Mouse (Mus musculus): Measurements from ENCODE around the gene Hid1.

Gene Hid1

DNA sequence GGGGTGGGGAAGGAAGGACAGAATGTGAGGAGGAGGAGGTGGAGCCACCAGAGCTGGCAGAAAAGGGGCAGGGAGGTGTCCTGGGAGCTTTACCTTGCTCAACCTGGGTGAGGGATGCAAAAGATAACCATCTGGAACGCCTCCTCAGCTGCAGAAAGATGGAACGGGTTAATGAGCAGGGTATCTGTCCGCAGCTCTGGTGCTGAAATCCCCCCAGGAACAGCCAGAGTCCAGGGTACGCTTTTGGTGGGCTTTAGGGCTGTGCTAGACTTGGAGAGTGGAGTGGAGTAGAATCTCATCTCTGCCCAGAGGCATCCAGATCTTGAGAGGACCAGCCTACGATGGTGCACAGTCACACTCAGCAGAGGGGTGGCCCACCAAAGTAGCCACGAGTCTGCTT, 31.4 kb downstream of the Hid1 start:
- peak; percentile 57 for DNase-seq (ENCODE audit: low read depth, low spot score)

DNA sequence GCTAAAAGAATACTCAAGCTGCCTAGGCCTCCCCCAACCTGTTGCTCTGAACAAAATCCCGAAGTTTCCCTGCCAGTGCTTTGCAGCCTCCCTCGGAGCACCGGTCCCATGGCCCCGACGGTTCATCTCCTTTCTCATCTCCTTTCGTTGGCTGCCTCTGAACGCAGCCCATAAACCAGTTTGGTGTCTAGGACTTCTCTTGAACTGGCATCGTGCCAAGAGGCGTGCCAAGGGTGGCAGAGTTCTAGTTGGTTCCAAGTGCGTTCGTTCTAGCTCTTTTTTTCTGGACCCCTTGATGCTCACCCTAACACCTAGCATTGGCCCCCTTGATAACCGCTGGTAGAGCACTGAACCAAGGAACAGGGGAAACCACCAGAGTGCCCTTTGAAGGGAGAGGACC, 32.3 kb downstream of the Hid1 start:
- no peak for DNase-seq (ENCODE audit: low read depth, low spot score)

DNA sequence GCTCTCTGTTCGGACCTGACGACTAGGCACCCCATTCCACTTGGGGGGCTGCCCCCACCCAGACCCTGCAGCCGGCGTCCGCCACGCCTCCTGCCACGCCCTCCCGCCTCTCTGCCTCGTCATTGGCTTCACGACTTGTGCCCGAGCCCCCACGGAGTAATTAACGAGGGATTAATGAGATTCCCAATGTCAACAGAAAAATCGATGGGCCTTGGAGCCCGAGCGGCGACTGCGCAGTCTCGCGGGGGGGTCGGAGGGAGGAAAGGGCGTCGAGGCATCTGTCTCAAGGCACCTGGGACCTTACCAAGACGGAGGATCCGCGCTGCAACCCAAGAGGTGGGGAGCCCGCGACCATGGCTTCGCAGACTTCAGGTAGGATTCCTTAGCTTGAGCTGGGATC, 33.0 kb downstream of the Hid1 start, which contains the start of gene Otop3:
Gene Otop3 (plus strand): TSS at position 201 of the 400 bp plus-strand sequence.
- no peak for DNase-seq (ENCODE audit: low read depth, low spot score)

DNA sequence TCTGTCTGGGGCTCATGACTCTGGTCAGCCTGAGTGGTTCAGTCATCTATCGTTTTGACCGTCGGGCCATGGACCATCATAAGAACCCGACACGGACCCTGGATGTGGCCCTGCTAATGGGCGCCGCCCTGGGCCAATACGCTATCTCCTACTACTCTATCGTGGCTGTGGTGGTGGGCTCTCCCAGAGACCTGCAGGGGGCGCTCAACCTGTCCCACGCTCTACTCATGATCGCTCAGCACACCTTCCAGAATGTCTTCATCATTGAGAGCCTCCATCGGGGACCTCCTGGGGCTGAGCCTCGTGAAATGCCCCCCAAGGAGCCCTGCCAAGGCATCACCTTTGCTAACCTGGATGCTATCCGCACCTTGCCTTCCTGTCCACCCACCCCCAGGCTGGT, 38.2 kb downstream of the Hid1 start:
- no peak for DNase-seq (ENCODE audit: low read depth, low spot score)

DNA sequence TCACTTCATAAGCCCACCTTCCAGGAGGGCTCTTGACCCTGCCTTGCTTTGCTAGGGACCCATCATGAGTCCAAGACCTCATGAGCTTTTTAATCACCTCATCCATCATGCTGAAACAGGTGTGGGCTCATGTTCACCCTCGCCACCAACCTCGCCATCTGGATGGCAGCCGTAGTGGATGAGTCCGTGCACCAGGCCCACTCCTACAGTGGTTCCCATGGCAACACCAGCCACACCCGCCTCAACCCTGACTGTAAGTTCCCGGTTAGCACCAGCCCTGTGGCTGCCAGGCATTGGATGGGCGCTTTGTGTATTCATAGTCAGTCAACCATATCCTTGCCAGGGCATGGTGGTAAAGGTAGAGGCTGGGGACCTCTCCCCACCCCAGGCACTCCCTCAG, 40.8 kb downstream of the Hid1 start:
- peak; percentile 24 for DNase-seq (ENCODE audit: low read depth, low spot score)

DNA sequence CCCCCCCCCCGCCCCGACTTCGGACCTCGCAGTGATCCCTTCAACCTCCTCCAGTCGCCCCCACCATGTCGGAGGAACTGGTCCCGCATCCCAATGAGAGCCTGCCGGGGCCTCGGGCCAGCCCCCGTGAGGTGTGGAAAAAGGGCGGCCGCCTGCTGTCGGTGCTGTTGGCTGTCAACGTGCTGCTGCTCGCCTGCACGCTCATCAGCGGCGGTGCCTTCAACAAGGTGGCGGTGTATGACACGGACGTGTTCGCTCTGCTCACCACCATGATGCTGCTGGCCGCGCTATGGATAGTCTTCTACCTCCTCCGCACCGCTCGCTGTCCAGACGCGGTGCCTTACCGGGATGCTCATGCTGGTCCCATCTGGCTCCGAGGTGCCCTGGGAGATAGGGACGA, 44.2 kb downstream of the Hid1 start:
- DNase-seq (ENCODE audit: low read depth, low spot score), result no peak

DNA sequence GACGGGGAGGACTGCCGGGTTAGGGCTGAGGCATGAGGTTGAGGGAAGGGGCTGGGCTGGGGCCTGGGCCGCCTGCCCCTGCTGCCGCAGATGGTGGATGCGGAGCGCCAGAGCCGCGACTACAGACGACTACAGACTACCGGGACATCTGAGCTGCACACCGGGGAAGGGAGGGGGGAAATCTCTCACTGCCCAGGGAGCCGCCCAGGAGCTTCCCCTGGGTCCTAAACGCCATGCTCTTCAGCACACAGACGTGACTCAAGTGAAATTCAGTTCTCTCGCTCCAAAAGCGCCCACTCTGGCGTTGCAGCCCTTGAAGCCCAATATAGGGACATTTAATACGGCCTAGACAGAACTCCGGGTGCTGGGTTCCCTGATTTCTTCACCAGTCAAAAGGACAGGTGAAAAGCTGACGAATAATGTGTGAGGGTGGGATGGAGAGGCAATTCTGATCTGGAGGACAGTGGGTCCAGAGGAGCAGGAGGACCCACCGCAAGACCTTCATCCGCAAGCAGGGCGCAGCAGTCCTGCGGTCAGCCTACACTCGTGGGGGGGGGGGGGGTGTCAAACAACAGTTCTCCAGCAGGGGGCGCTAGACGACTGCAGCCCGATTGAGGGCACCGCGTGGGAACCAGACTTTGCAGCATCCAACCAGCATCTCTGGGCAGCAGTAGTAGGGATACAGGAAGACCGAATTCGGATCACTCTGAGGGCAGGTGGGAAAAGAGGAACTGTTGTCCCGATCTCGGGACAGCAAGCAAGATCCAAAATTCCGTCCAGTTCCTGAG, 45.5 kb downstream of the Hid1 start, which contains the start of gene Ush1g:
Gene Ush1g (minus strand): TSS at position 136 of the 788 bp plus-strand sequence.
- DNase-seq (ENCODE audit: low read depth, low spot score), result peak; percentile 78

DNA sequence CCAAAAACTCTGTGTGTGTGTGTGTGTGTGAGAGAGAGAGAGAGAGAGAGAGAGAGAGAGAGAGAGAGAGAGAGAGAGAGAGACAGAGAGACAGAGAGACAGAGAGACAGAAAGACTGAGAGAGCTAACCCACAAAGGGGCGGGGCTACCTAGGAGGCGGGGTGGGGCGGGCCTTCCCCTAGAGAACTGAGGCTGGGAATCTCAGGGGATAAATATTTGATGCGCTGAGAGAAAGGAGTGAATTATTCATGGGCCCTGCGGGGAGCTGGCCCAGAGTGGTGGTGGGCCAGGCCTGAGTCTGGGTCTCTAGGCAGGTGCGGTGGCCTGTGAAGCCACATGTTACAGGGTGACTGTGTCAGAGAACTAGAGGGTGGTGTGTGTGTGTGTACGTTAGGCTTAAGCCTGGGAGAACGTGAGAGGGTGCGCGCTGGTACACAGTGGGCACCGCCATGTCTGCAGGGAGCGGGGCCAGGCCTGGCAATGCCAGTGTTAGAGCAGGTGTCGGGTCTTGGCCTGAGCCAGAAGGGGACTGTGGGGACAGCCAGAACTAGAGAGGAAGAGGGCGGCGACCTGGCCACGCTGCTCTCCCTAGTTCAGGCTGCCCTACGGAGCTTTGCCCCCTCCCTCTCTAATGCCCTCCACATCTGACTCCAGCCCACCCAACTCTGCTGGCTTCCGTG, 47.7 kb downstream of the Hid1 start:
- DNase-seq (ENCODE audit: low read depth, low spot score), result no peak

DNA sequence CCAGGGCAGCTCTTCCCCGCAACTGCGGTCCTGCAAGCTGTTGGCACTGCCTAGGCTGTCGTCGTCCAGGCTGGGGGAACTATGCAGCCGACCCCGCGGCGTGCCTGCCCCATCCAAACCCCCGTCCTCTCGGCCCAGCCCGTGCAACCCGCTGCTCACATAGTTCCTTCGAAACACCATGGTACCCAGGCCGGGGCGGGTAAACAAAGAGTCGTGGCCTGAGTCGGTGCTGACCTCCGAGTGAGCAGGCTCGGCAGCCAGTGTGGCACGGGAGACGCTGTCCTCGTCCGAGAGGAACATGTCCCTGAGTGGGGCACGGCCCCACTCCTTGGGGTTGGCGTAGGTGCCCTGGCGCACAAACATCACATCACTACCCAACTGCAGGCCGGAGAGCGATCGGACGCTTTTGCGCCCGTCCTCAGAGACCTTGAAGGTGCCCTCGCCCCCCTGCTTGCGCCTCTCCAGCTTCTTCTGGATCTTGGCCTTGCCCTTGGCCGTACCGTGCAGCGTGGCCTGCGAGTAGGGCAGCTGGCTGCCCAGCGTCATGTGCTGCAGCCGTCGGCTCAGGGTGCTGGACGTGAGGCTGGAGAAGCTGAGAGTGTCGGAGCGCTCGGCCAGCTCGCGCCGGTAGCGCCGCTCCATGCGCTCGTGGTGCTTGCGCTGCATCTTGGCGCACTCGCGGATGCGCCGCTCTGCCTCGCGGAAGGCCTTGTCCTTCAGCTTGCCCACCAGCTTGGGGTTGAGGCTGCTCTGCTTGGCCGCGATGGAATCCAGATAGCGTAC, 49.1 kb downstream of the Hid1 start:
- no peak for DNase-seq (ENCODE audit: low read depth, low spot score)

DNA sequence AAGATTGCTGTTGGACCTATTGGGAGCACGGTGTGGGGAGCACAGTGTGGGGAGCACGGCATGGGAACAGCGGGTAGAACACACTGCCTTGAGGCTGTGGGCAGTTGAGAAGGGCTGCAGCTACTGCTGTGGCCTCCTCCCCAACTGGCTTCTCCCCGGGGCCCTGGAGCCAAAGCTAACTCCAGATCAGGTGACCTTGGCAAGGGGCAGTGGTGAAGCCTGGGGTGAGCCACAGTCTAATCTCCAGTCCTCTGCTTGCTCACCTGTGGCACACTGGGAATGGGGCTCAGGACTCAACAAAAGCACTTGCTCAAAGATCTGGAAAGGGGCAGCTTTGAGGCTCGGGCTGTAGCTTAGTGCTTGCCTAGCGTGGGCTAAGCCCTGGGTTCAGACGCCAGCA, 50.4 kb downstream of the Hid1 start:
- no peak for DNase-seq (ENCODE audit: low read depth, low spot score)

DNA sequence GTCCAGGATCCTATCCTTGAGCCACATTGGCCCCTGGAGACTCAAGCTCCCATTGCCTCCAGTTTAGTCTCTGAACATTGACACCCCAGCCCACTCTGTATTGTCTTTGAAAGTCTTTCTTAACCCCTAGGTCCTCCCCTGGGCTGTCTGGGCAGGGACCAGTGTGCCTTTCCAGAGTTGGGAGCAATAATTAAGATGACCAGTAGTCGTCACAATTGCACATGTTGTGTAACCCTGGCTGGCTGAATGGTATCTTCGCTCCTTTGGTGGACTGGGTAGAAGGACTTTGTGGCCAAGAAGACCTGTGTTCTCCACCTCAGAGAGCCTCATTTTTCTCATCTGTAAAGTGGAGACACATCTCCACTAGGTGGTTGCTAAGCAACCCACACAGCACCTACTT, 53.3 kb downstream of the Hid1 start:
- DNase-seq (ENCODE audit: low read depth, low spot score), result no peak

DNA sequence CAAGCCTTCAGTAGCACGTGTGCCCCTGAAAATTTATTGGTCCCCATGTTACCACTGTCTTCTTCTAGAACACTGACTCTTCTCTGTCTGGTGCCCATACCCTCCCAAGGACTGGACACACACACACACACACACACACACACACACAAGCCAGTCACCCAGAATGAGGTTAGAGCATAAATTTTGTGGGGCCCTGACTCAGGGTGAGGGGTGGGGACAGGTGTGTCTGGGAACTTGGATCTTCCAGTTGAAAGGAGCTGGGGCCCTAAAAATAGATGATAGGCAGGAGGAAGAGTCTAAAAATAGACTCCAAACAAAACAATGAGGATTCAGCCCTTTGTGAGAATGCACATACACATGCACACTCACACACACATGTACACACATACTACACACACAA, 58.8 kb downstream of the Hid1 start:
- DNase-seq (ENCODE audit: low read depth, low spot score), result no peak

DNA sequence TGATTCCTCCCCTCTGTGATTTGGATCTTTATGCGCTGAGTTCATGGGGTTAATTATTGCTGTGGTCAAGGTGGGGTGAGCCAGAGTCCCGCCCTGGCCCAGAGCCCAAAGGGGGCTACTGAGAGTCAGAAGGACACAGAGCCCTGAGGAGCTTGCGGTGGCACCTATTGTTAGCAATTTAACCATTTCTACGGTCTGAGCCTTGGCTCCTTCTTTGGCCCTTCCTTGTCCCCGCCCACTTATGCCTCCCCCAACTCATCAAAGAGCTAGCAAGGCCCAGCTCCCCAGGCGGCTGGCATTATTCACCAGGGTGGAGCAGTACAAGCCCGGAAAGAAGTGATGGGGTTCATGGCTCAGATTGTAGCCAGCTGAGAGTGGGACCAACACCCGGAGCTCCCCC, 60.7 kb downstream of the Hid1 start, which contains the start of gene Otop2:
Gene Otop2 (plus strand): TSS at position 301 of the 400 bp plus-strand sequence.
- DNase-seq (ENCODE audit: low read depth, low spot score), result no peak

DNA sequence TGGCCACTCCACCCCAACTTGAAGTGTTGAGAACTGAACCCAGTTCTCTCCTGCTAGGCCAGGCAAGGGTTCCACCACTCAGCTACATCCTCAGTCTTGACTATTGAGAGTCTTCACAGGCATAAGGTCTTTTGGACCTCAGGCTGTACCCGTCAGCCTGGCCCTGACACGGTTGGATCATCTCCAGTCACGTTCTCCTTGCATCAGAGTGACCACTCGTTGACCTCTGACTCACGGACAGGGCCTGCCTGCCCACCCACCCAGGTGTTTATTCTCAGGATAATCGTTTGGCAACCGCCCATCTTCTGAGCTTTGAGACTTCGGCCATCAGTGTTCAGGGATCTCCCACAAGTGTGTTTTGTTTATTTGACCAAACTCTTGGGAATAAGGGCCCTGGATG, 64.4 kb downstream of the Hid1 start:
- DNase-seq (ENCODE audit: low read depth, low spot score), result no peak

DNA sequence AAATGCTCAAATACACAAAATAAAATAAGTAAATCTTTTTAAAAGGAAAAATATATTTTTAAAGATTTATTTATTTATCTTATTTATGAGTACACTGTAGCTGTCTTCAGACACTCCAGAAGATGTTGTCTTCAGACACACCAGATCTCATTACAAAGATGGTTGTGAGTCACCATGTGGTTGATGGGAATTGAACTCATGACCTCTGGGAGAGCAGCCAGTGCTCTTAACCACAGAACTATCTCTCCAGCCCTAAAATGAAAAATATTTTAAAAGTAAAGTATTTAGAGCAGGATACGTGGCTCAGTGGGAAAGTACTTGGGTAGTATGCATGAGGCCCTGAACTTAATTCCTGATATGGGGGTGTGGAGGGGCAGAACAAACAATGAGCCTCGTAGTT, 66.2 kb downstream of the Hid1 start:
- DNase-seq (ENCODE audit: low read depth, low spot score), result no peak

DNA sequence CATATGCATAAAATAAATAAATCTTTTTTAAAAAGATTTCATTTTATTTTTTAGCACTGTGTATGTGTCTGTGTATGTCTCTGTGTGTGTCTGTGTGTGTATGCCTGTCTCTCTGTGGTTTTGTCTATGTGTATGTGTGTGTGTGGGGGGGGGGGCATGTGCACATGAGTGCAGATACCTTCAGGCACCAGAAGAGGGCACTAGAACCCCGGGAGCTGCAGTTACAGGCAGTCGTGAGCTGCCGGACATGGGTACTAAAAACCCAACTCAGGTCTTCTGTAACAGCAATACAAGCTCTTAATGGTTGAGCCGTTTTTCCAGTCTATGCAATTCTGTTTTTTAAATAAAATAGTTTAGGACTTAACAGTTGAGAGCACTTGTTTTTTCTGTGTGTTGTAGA, 66.8 kb downstream of the Hid1 start:
- DNase-seq (ENCODE audit: low read depth, low spot score), result no peak

DNA sequence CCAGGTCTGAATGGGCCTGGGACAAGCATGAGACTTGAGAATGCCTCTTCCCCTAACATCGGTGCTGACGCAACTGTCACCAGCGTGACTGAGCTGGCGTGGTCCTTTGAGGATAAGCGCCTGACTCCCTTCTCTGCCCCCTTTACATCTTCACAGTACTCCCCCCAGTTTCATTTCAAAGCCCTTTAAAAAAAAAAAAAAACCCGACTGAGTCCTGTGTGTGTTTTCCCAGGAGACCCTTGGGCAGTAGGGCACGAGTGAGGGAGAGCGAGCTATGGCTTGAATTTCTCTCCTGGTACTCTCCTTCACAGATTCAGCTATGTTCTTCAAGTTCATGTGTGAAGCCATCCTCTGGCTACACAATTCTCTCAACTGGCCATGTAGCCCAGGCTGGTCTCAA, 69.4 kb downstream of the Hid1 start:
- DNase-seq (ENCODE audit: low read depth, low spot score), result no peak

Data from forelimb bud, embryonic 11.5 days (tissue).